Mouse (Mus musculus) midbrain, embryonic 15.5 days (tissue): ENCODE results near the gene 9230102O04Rik. TPM values are rescaled to one million over a fixed set of nuclear protein-coding genes. Genes with fewer than 3 reads are reported as not detected.

Source experiments
- ATAC-seq: fragments of 200-750 bp; cut with Nextera tagmentation; replicated peaks from 2 replicates; pipeline ENCODE4 v1.8.0; 2017; ENCODE audit warnings: moderate TSS enrichment
- H3K27ac ChIP-seq: fragments of 300-500 bp; sonication (generic); 2 replicates; pipeline ENCODE4 v1.5.1; 2015; ENCODE audit warnings: mild to moderate bottlenecking, inconsistent platforms
- H3K27me3 ChIP-seq: fragments of 300-500 bp; sonication (generic); replicated peaks from 2 replicates; pipeline ENCODE4 v1.6.1; 2015; ENCODE audit warnings: inconsistent platforms
- H3K36me3 ChIP-seq: fragments of 300-500 bp; sonication (generic); replicated peaks from 2 replicates; pipeline ENCODE4 v1.6.1; 2015; ENCODE audit warnings: inconsistent platforms
- H3K4me1 ChIP-seq: fragments of 300-500 bp; sonication (generic); 2 replicates; pipeline ENCODE4 v1.6.1; 2015; ENCODE audit warnings: inconsistent platforms
- H3K4me2 ChIP-seq: fragments of 300-500 bp; sonication (generic); 2 replicates; pipeline ENCODE4 v1.6.1; 2015; ENCODE audit warnings: inconsistent platforms, mild to moderate bottlenecking, moderate library complexity
- H3K4me3 ChIP-seq: fragments of 300-500 bp; sonication (generic); 2 replicates; pipeline ENCODE4 v1.5.1; 2015; ENCODE audit warnings: mild to moderate bottlenecking, inconsistent platforms
- H3K9ac ChIP-seq: fragments of 300-500 bp; sonication (generic); 2 replicates; pipeline ENCODE4 v1.6.1; 2015; ENCODE audit warnings: mild to moderate bottlenecking, inconsistent platforms
- H3K9me3 ChIP-seq: fragments of 300-500 bp; sonication (generic); 2 replicates; pipeline ENCODE4 v1.6.1; 2016; ENCODE audit warnings: inconsistent platforms
- WGBS: fragments of 180-500 bp; shearing (Covaris S2); methylation state at CpG from one replicate; pipeline ENCODE4 v1.1.7; 2015; ENCODE audit warnings: mixed read lengths; 5-methylcytosine and 5-hydroxymethylcytosine counted together
- polyA plus RNA-seq: library from polyadenylated mRNA; unstranded; fragments of >200 nt; fragmentation: Nextera tagmentation; extraction: Ambion mirVana; gene quantifications from 2 replicates; pipeline ENCODE4 v1.2.1, GENCODE M21; 2015

The 9230102O04Rik gene
- 4.0 and 4.8 TPM in 2 replicates for polyA plus RNA-seq

- Histone ChIP-seq H3K4me2 (peak within 1 kb of the TSS; percentile 67), H3K9me3 (no peaks in the 10 kb centered on the region), H3K4me1 (no peaks in the 10 kb centered on the region; the same call in 1 of the 2 replicates), H3K27me3 (peaks cover 72% of the 10 kb centered on the region), H3K4me3 (peak within 1 kb of the TSS; percentile 32), H3K27ac (peak within 1 kb of the TSS; percentile 14), H3K9ac (no peak within 1 kb of the TSS; the same call in 1 of the 2 replicates), H3K36me3 (no peaks in the 10 kb centered on the region)
- peak; percentile 66 for ATAC-seq
- 1% methylated on average over 30 of the region's 30 CpGs for WGBS
These were observed at the start of gene 9230102O04Rik for GRCm38 (mm10) chr2:9888913-9889650. TSS of gene 9230102O04Rik (minus strand) at chr2:9889540.

- H3K9ac ChIP-seq, result no peak overlapping the region
- WGBS, result 14% methylated on average over 1 of the region's 1 CpGs
- no peak for ATAC-seq
These were observed 46.6 kb upstream of the 9230102O04Rik start for GRCm38 (mm10) chr2:9935965-9936364.

GRCm38 (mm10) chr2:9926905-9927283, 37.6 kb upstream of the 9230102O04Rik start:
- Histone ChIP-seq H3K27ac (no peak overlapping the region), H3K36me3 (no peaks in the 10 kb centered on the region), H3K4me3 (no peak overlapping the region), H3K9ac (no peak overlapping the region), H3K4me2 (no peak overlapping the region), H3K27me3 (no peaks in the 10 kb centered on the region), H3K4me1 (peaks cover 5% of the 10 kb centered on the region), H3K9me3 (no peaks in the 10 kb centered on the region)
- 68% methylated on average over 4 of the region's 4 CpGs for WGBS
- no peak for ATAC-seq

More at GRCm38 (mm10) chr2:9935965-9936364, 46.6 kb upstream of the 9230102O04Rik start:
- H3K27ac ChIP-seq, result no peak overlapping the region
- no peaks in the 10 kb centered on the region for H3K36me3 ChIP-seq
- no peaks in the 10 kb centered on the region for H3K9me3 ChIP-seq
- H3K4me3 ChIP-seq, result no peak overlapping the region
- H3K4me2 ChIP-seq, result no peak overlapping the region
- no peaks in the 10 kb centered on the region for H3K27me3 ChIP-seq
- no peaks in the 10 kb centered on the region for H3K4me1 ChIP-seq

GRCm38 (mm10) chr2:9926194-9926904, 37.0 kb upstream of the 9230102O04Rik start:
- Histone ChIP-seq H3K27me3 (no peaks in the 10 kb centered on the region), H3K27ac (no peak overlapping the region), H3K4me2 (no peak overlapping the region), H3K4me1 (peaks cover 5% of the 10 kb centered on the region), H3K9ac (no peak overlapping the region), H3K36me3 (no peaks in the 10 kb centered on the region), H3K4me3 (no peak overlapping the region), H3K9me3 (no peaks in the 10 kb centered on the region)
- ATAC-seq, result no peak
- WGBS, result 43% methylated on average over 7 of the region's 7 CpGs

GRCm38 (mm10) chr2:9918691-9919471, 29.5 kb upstream of the 9230102O04Rik start:
- 0 out of 2 replicates have a peak, but pooled peaks cover 2% of the 10 kb centered on the region for H3K36me3 ChIP-seq
- no peak for ATAC-seq
- H3K4me2 ChIP-seq, result no peak overlapping the region
- no peaks in the 10 kb centered on the region for H3K27me3 ChIP-seq
- no peaks in the 10 kb centered on the region for H3K9me3 ChIP-seq
- no peaks in the 10 kb centered on the region for H3K4me1 ChIP-seq
- H3K9ac ChIP-seq, result no peak overlapping the region
- H3K4me3 ChIP-seq, result no peak overlapping the region
- no peak overlapping the region for H3K27ac ChIP-seq
- WGBS, result 93% methylated on average over 17 of the region's 17 CpGs

- no peaks in the 10 kb centered on the region for H3K9me3 ChIP-seq
- WGBS, result 92% methylated on average over 9 of the region's 9 CpGs
- H3K36me3 ChIP-seq, result 0 out of 2 replicates have a peak, but pooled peaks cover 2% of the 10 kb centered on the region
These were observed 28.3 kb upstream of the 9230102O04Rik start for GRCm38 (mm10) chr2:9917602-9918001.

GRCm38 (mm10) chr2:9905995-9906394, 16.7 kb upstream of the 9230102O04Rik start:
- Histone ChIP-seq H3K4me3 (no peak overlapping the region), H3K9ac (no peak overlapping the region), H3K27ac (no peak overlapping the region), H3K9me3 (no peaks in the 10 kb centered on the region), H3K27me3 (no peaks in the 10 kb centered on the region), H3K36me3 (no peaks in the 10 kb centered on the region), H3K4me1 (no peaks in the 10 kb centered on the region), H3K4me2 (no peak overlapping the region)
- ATAC-seq, result no peak
- WGBS, result 12% methylated on average over 11 of the region's 11 CpGs

More at GRCm38 (mm10) chr2:9917602-9918001, 28.3 kb upstream of the 9230102O04Rik start:
- Histone ChIP-seq H3K4me1 (no peaks in the 10 kb centered on the region), H3K27ac (no peak overlapping the region), H3K27me3 (no peaks in the 10 kb centered on the region), H3K9ac (no peak overlapping the region), H3K4me3 (no peak overlapping the region), H3K4me2 (no peak overlapping the region)
- ATAC-seq, result no peak

- Histone ChIP-seq H3K4me3 (no peak overlapping the region), H3K27ac (no peak overlapping the region), H3K36me3 (no peaks in the 10 kb centered on the region), H3K9ac (no peak overlapping the region), H3K27me3 (peaks cover 5% of the 10 kb centered on the region; the same call in 1 of the 2 replicates), H3K4me2 (no peak overlapping the region), H3K4me1 (no peaks in the 10 kb centered on the region), H3K9me3 (no peaks in the 10 kb centered on the region)
- no peak for ATAC-seq
- WGBS, result 74% methylated on average over 14 of the region's 14 CpGs
These were observed 14.7 kb upstream of the 9230102O04Rik start for GRCm38 (mm10) chr2:9903854-9904560.

GRCm38 (mm10) chr2:9897846-9898245, 8.5 kb upstream of the 9230102O04Rik start:
- no peak overlapping the region for H3K4me3 ChIP-seq
- ATAC-seq, result peak; percentile 68
- H3K27me3 ChIP-seq, result peaks cover 50% of the 10 kb centered on the region

GRCm38 (mm10) chr2:9896097-9896770, 6.9 kb upstream of the 9230102O04Rik start:
- peaks cover 56% of the 10 kb centered on the region for H3K27me3 ChIP-seq
- H3K27ac ChIP-seq, result 0 out of 2 replicates have a peak overlapping the region, but pooled peaks have one; percentile 44
- no peaks in the 10 kb centered on the region for H3K9me3 ChIP-seq
- ATAC-seq, result peak; percentile 48; the same call in 1 of the 2 replicates
- H3K4me3 ChIP-seq, result peak overlapping the region; percentile 10; the same call in 1 of the 2 replicates
- peaks cover 25% of the 10 kb centered on the region for H3K4me1 ChIP-seq
- H3K4me2 ChIP-seq, result peak overlapping the region; percentile 39
- H3K9ac ChIP-seq, result no peak overlapping the region
- 1% methylated on average over 22 of the region's 22 CpGs for WGBS
- H3K36me3 ChIP-seq, result no peaks in the 10 kb centered on the region

More at GRCm38 (mm10) chr2:9897846-9898245, 8.5 kb upstream of the 9230102O04Rik start:
- H3K4me2 ChIP-seq, result no peak overlapping the region
- H3K9me3 ChIP-seq, result no peaks in the 10 kb centered on the region
- H3K9ac ChIP-seq, result no peak overlapping the region
- 3% methylated on average over 8 of the region's 8 CpGs for WGBS
- H3K4me1 ChIP-seq, result peaks cover 25% of the 10 kb centered on the region
- H3K27ac ChIP-seq, result no peak overlapping the region
- H3K36me3 ChIP-seq, result no peaks in the 10 kb centered on the region
